Mouse (Mus musculus) heart, postnatal 25 days (tissue): ENCODE results near the gene Pnmal1. TPM values are rescaled to one million over a fixed set of nuclear protein-coding genes. Genes with fewer than 3 reads are reported as not detected.
"Not testable (repeated sequence)": the region's sequence is repeated elsewhere in the genome, so short reads cannot be mapped to it uniquely, and the experiment has no call there.

Experiments
- DNase-seq: peaks from one replicate; pipeline ENCODE4 v3.0.0; 2022; ENCODE audit warnings: low spot score
- intact Hi-C: fragments of 180-260 bp; cut with DNase I; formaldehyde crosslinking; loops from one replicate; pipeline ENCODE4 v1.15.1; 2025
- total RNA-seq, 2 experiments: library from RNA; stranded (reverse); gene quantifications; 2 replicates each; pipeline ENCODE4 v1.2.3; 2021

Gene Pnmal1
- total RNA-seq, 2 experiments from 2014 or later = not detected

- intact Hi-C loops = loop anchor here (5.0 kb wide), 2 partner anchors 104 to 119 kb away; no protein-coding TSS in a partner anchor
- DNase-seq = peak; percentile 37
These were observed 11.5 kb upstream of the Pnmal1 start for GRCm38 (mm10) chr7:16947959-16948361.

DNA sequence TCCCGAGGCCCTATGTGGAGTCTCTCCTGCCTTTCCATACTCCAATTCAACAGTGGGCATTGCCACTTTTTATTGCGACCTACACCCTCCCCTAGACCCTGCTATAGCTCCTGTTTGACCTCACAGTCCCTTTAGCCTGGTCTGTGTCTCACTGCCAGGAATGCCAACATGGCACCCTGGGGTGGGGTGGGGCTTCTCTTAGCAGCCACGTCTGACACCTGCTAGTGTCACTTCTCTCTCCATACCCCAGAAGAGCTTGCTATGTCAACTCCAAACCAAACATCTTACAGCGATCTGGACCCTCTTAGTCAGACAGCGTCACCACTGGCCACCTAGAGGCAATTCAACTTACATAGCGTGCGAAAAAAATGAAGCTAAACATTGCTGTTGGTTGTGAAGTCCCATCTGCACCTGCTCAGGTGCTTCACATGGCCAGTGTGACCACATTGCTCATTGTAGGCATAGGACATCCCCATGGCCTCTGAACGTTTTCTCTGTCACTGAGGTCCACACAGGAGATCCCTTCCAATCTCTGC lies 10.5 kb upstream of the Pnmal1 start:
- no peak for DNase-seq
- intact Hi-C loops = loop anchor here (5.0 kb wide), 2 partner anchors 103 to 118 kb away; no protein-coding TSS in a partner anchor

- no peak for DNase-seq
- intact Hi-C loops = loop anchor here (1.0 to 5.0 kb wide), 3 partner anchors 18 to 117 kb away; no protein-coding TSS in a partner anchor
These were observed 9.3 kb upstream of the Pnmal1 start for GRCm38 (mm10) chr7:16949908-16950841.

GRCm38 (mm10) chr7:16950861-16951635 lies 8.4 kb upstream of the Pnmal1 start:
- peak; percentile 61 for DNase-seq
- intact Hi-C loops = loop anchor here (1.0 kb wide), 2 partner anchors 19 to 51 kb away; no protein-coding TSS in a partner anchor

DNA sequence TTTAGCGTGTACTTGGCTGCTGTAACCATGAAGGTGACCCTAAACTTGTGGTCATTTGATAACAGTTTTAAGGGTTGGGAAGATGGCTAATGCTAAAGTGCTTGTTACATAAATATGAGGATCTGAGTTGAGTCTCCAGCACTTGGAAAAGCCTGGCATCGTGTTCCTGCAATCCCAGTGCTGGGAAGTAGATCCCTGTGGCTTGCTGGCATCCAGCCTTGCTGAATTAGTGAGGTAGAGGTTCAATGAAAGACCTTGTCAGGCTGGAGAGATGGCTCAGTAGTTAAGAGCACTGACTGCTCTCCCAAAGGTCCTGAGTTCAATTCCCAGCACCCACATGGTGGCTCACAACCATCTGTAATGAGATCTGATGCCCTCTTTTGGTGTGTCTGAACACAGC lies 5.7 kb upstream of the Pnmal1 start:
- intact Hi-C loops, DNase-seq: not testable (repeated sequence)

- intact Hi-C loops = no loop called here
- DNase-seq = no peak
These were observed 3.8 kb upstream of the Pnmal1 start for GRCm38 (mm10) chr7:16955712-16956111.

GRCm38 (mm10) chr7:16956410-16957265 lies 2.8 kb upstream of the Pnmal1 start:
- DNase-seq = no peak
- intact Hi-C loops = no loop called here

DNA sequence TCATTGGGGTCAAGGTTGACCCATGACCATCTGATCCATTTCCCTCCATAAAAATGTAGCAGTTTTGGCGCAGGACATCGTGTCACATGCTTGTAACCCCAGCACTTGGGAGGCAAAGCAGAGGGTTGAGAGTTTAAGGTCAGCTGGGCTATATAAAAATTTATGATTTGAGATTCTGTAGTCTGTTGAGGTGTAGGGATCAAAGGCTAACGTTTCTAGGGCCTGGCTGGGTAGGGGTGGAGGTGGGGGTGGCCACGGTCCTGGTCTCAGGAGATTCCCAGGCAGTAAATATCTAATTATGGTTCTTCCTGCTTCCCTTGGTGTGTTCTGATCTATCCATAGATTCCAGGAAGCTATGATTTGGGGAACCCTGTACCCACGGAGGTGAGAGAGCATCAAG lies 2.2 kb downstream of the Pnmal1 start:
- intact Hi-C loops = no loop called here
- DNase-seq = no peak

- no peak for DNase-seq
- intact Hi-C loops = no loop called here
These were observed 8.9 kb downstream of the Pnmal1 start for GRCm38 (mm10) chr7:16968414-16968813.

DNA sequence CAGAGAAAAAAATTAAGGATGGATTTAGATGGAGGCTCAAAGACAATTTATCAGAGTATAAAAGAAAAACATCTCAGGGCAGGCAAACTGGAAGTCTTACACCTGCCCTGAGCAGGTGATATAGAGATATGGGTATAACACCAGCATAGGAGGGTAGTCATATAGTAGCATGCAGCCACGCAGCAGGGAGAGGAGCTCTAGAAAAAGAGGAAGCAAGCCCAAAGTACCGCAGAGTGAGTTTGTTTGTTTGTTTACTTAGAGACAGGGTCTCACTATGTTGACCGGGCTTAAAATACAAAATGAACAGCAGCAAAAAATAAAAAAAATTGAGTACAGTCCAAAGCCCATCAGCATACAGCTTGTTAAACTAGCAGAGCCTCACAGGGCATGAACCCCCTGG lies 11.7 kb downstream of the Pnmal1 start:
- DNase-seq = no peak
- intact Hi-C loops = no loop called here

DNA sequence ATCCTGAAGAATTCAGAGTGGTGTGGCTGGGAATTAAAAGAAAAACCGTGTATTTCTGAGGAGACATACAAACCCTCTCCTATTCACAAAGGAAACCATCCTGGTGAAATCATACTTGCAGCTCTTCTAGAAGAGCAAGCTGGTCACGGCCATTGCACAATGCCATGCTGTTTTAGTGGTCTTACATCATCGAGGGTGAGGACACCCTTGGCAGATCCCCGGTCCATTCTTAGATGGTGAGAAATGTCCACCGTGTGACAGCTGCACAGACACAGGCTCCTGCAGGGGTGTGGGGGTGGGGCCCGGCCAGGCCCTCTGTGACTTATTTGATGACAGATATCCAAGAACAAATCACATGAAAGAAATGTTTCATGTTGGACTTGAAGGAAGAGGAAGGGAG lies 14.5 kb downstream of the Pnmal1 start:
- intact Hi-C loops = no loop called here
- DNase-seq = peak; percentile 53

DNA sequence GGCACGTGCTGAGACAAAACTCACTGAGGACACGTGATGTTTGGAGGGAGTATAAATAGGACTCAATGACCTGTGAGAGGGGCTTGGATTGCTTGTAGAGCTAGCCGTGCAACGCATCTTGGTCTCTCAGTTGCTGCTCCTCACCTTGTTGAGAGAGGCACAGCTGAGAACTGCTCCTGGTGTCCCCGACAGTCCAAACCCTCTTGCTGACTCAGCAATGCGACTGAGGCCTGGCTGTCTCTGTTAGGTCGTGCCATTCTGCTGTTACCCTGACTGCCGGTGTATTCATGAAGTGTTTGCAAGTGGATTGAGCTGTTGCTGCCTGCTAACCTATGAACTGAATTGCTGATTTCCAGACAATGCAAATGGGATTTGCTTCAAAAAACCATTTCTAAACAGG lies 16.8 kb downstream of the Pnmal1 start:
- intact Hi-C loops = no loop called here
- no peak for DNase-seq

DNA sequence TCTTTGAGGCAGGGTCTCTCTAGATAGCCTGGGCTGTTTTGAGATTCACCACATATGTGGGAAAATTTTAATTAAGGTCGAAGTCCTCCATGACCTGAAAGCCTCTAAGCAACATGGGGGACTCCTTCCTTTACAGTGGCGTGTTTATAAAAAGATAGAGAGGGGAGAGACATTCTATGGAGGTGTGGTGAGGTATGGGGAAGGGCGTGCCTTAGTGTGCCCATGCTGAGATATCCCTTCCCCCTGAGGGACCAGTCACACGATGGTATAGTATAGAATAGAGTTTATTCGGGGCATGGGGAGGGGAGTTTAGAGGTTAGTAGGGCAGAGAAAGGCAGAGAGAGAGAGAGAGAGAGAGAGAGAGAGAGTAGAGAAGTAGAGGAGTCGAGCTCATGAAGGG lies 18.7 kb downstream of the Pnmal1 start:
- intact Hi-C loops = no loop called here
- no peak for DNase-seq

- intact Hi-C loops = no loop called here
- no peak for DNase-seq
These were observed 19.1 kb downstream of the Pnmal1 start for GRCm38 (mm10) chr7:16978593-16978992.

DNA sequence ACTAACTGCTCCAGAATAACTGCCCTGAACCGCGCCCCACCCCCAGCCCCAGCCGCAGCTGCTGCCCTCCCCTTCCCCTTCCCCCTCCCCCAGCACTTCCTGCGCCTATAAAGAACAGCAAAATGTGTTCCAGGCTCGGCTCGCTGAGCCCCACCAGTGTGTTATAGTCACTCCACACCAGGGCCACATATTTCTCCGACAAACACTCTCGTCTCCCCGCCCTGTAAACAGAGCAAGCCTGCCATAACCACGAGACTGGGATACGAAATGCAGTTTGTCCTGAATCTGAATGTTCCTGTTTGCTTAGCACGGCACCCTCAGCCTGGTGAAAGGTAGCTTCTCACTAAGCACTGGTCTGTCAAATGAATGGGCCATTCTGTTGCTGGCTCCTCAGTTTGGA lies 20.9 kb downstream of the Pnmal1 start:
- intact Hi-C loops = no loop called here
- no peak for DNase-seq

DNA sequence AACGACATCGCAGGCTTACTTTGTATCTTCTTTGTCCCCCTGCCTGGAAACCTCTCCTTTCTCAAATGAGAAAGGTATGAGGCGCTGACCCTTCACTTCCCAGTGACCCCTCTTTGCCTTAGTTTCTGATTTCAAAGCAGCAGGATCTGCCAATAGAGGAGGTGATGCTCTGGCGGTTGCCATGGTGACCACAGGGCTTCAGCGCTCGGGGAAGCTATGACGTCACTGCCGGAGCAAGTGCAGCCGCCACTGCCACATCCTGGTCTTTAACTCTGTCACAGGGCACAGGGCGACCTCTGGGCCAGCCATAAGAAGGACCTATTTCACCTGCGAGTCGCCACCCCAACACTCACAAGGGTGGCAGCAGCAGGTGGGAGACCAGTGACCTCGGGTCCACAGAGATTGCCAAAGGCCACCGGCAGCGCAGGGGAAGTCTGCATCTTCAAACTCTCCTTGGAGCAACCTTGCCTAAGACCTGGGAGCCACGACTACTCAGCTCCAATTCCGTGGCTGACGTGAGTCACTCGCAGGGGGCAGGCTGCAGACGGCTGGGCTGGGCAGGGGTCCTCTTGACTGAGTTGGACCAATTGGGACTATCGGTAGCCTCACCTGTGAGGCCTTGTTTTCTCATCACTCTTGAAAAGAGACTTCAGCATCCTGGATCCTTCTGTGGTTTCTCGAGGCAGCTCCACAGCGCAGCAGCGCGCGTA lies 23.5 kb downstream of the Pnmal1 start, which contains the start of gene Gm42372:
Gene Gm42372, plus strand, starts transcription at position 228 of the 710 bp plus-strand sequence.
- intact Hi-C loops = no loop called here
- no peak for DNase-seq

GRCm38 (mm10) chr7:16987541-16988149 lies 28.2 kb downstream of the Pnmal1 start:
- intact Hi-C loops = no loop called here
- no peak for DNase-seq

DNA sequence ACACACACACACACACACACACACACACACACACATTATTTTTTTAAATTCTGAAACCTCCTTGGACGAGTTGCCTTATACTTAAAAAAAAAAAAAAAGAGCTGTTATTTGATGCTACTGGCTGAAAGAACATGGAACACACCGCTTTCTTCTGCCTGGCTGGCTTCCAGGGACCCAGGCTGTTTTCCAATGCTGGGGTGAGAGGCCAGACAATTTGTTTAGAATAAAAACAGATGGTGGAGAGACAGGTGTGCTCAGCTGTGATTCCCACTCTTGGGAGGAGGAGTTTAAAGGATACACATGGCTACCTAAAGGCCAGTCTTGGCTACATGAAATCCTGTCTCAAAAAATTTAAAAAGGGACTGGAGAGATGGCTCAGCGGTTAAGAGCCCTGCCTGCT lies 28.9 kb downstream of the Pnmal1 start:
- no peak for DNase-seq

More for the DNA sequence above, 28.9 kb downstream of the Pnmal1 start:
- intact Hi-C loops = no loop called here
